Mouse (Mus musculus) myocyte (in vitro differentiated cells): ENCODE results near the gene Hspb7. TPM values are rescaled to one million over a fixed set of nuclear protein-coding genes. Genes with fewer than 3 reads are reported as not detected.

ENCODE experiments used
- H3K27me3 ChIP-seq: one replicate; pipeline ENCODE4 v1.6.1; 2011; ENCODE audit not compliant: control insufficient read depth, insufficient read depth, insufficient read length
- H3K36me3 ChIP-seq: one replicate; pipeline ENCODE4 v1.6.1; 2011; ENCODE audit not compliant: control insufficient read depth, insufficient read depth
- H3K4me2 ChIP-seq: one replicate; pipeline ENCODE4 v1.6.1; 2011; ENCODE audit warnings: low read depth, control low read depth
- H3K4me3 ChIP-seq: one replicate; pipeline ENCODE4 v1.5.1; 2011; ENCODE audit warnings: mild to moderate bottlenecking, control low read depth, moderate library complexity
- H3K79me2 ChIP-seq: one replicate; pipeline ENCODE4 v1.6.1; 2011; ENCODE audit not compliant: control insufficient read depth, insufficient read depth
- H3ac ChIP-seq: one replicate; pipeline ENCODE4 v1.6.1; 2011; ENCODE audit not compliant: control insufficient read depth, insufficient read length
- CEBPB ChIP-seq: IDR thresholded peaks from 2 replicates; pipeline ENCODE4 v1.6.1; 2011; ENCODE audit warnings: mild to moderate bottlenecking, moderate library complexity; ENCODE audit not compliant: poor library complexity, insufficient read depth, severe bottlenecking
- E2F4 ChIP-seq: IDR thresholded peaks from one replicate; pipeline ENCODE4 v1.6.1; 2011; ENCODE audit warnings: mild to moderate bottlenecking, control low read depth, moderate library complexity; ENCODE audit not compliant: insufficient read depth
- MAX ChIP-seq: IDR thresholded peaks from one replicate; pipeline ENCODE4 v1.6.1; 2011; ENCODE audit warnings: low read depth, mild to moderate bottlenecking, control low read depth
- MYOD1 ChIP-seq, 3 experiments: IDR thresholded peaks; one replicate each; pipeline ENCODE4 v1.6.1; 2011; ENCODE audit warnings: control low read depth in 2 of 3, low read depth in 2 of 3, mild to moderate bottlenecking in 2 of 3, moderate library complexity in 1 of 3; ENCODE audit not compliant: insufficient read length in 2 of 3, control insufficient read depth in 1 of 3
- MYOG ChIP-seq, 3 experiments: IDR thresholded peaks; one replicate each; pipeline ENCODE4 v1.6.1; 2011; ENCODE audit warnings: control low read depth in 2 of 3, low read depth in 2 of 3, mild to moderate bottlenecking in 2 of 3; ENCODE audit not compliant: insufficient read length in 2 of 3, control insufficient read depth in 1 of 3, insufficient read depth in 1 of 3
- POLR2A ChIP-seq: IDR thresholded peaks from one replicate; pipeline ENCODE4 v1.6.1; 2011; ENCODE audit warnings: low read depth, mild to moderate bottlenecking, control low read depth, moderate library complexity; ENCODE audit not compliant: insufficient read length
- POLR2AphosphoS2 ChIP-seq: IDR thresholded peaks from one replicate; pipeline ENCODE4 v1.6.1; 2011; ENCODE audit warnings: low read depth, control low read depth; ENCODE audit not compliant: insufficient read length
- REST ChIP-seq: IDR thresholded peaks from one replicate; pipeline ENCODE4 v1.6.1; 2011; ENCODE audit warnings: mild to moderate bottlenecking, control low read depth, moderate library complexity; ENCODE audit not compliant: insufficient read depth, insufficient read length
- SRF ChIP-seq: IDR thresholded peaks from one replicate; pipeline ENCODE4 v1.6.1; 2011; ENCODE audit warnings: low read depth; ENCODE audit not compliant: control insufficient read depth, insufficient read length
- TCF12 ChIP-seq: IDR thresholded peaks from one replicate; pipeline ENCODE4 v1.6.1; 2011; ENCODE audit warnings: mild to moderate bottlenecking, control low read depth; ENCODE audit not compliant: poor library complexity, insufficient read depth, severe bottlenecking
- TCF3 ChIP-seq: IDR thresholded peaks from one replicate; pipeline ENCODE4 v1.6.1; 2011; ENCODE audit warnings: low read depth, control low read depth; ENCODE audit not compliant: insufficient read length
- USF1 ChIP-seq: IDR thresholded peaks from one replicate; pipeline ENCODE4 v1.6.1; 2011; ENCODE audit warnings: low read depth, mild to moderate bottlenecking, control low read depth, moderate library complexity
- polyA plus RNA-seq: library from polyadenylated mRNA; unstranded; fragments of >200 nt; fragmentation: generic; extraction: Trizol; gene quantifications from one replicate; pipeline ENCODE4 v1.2.1, GENCODE M21; 2012; ENCODE audit warnings: missing spikeins

Hspb7 gene
- 31.1 TPM for polyA plus RNA-seq

DNA sequence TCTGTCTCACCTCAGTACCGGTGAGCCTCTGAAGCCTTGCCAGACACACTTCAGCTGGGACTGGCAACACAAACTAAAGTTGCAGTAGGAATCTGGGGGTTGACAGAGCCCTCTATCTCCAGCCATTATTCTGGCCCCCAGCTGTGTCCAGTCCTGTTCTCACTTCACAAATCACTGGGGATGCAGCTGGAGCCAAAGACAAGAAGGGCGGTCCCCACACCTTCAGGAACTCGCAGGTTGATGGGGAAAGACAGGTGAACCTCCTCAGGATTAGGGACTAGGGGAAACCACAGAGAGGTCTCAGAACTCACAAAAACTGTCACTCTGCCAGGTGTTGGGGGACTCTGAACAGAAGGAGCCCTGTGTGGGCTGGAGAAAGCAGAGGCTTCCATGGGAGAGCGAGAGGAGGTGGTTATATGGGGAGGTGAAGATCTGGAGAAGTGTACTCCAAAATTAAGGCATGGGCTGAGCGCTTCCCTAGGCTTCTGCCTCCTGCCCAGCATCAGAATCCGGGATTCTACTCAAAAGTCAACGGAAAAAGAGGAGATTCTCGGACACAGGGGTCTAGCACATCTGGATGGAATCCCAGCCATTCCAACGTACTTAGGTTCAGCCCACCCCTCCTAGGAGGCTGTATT, at the start of gene Hspb7:
Hspb7 (plus strand) TSS at position 588 of the 638 bp plus-strand sequence.
- Histone ChIP-seq H3K36me3 (no peaks in the 10 kb centered on the region), H3K27me3 (no peaks in the 10 kb centered on the region), H3ac (no peak within 1 kb of the TSS), H3K4me2 (peak within 1 kb of the TSS; percentile 48), H3K79me2 (no peaks in the 10 kb centered on the region), H3K4me3 (peak within 1 kb of the TSS; percentile 8)
- no peak for TF ChIP-seq TCF12
- peak in 1 of 3 experiments; percentile 10 for TF ChIP-seq MYOD1 (IDR thresholded peaks at IDR 0.05; ENCODE audit: control insufficient read depth in 1 of 3, insufficient read length in 2 of 3, low read depth in 2 of 3)
- no peak for TF ChIP-seq TCF3
- TF ChIP-seq SRF, result no peak

DNA sequence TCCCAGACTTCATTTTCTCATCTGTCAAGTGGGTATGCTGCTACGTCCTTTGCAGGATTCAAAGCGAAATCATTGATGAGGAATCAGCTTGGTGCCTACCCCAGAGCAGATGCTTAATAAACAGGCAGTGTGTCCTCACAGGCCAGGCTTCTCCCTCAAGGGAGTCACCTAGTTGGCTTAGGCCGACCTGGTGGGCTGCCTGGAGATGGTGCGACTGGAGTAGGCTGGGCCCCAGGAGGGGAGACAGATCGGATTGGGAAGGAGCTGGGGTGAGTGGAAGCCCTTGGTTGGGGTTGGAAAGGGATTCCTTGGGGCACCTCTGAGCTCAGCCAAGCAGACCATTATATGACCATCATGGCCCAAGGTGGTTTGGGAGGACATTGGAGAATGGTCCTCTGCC, 48.2 kb upstream of the Hspb7 start:
- TF ChIP-seq REST, result no peak
- TF ChIP-seq CEBPB, result no peak
- Histone ChIP-seq H3ac (no peak overlapping the region), H3K27me3 (peaks cover 6% of the 10 kb centered on the region), H3K79me2 (no peaks in the 10 kb centered on the region), H3K4me3 (no peak overlapping the region), H3K4me2 (no peak overlapping the region), H3K36me3 (no peaks in the 10 kb centered on the region)

DNA sequence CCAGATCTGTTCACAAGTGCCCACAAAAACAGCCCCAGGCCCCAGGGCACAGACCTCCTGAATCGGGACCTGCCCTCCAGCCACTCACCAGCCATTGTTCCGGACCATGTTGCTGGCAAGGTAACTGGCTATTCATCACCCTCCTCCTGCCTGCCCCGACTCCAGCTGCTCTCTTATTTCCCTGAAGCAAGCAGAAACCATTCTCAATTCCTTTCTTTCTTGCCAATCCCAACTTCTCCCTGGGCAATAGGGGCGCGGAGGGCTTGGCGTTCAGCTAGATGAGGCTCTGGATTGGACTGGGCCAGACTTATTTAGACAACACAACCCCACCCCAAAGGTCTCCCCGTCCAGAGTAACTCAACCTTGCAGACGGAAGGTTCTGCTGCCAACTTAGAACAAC, 40.9 kb upstream of the Hspb7 start:
- H3K36me3 ChIP-seq, result no peaks in the 10 kb centered on the region
- H3K4me2 ChIP-seq, result no peak overlapping the region
- no peak overlapping the region for H3ac ChIP-seq
- H3K79me2 ChIP-seq, result no peaks in the 10 kb centered on the region
- H3K27me3 ChIP-seq, result peaks cover 6% of the 10 kb centered on the region
- TF ChIP-seq TCF3 (no peak), USF1 (no peak), SRF (no peak), E2F4 (no peak), POLR2AphosphoS2 (no peak), REST (no peak), POLR2A (no peak), TCF12 (no peak), MYOG (IDR thresholded peaks at IDR 0.05; ENCODE audit: control insufficient read depth in 1 of 3, insufficient read depth in 1 of 3, insufficient read length in 2 of 3, low read depth in 2 of 3) (no peak), CEBPB (no peak), MAX (no peak), MYOD1 (IDR thresholded peaks at IDR 0.05; ENCODE audit: control insufficient read depth in 1 of 3, insufficient read length in 2 of 3, low read depth in 2 of 3) (no peak)
- no peak overlapping the region for H3K4me3 ChIP-seq

DNA sequence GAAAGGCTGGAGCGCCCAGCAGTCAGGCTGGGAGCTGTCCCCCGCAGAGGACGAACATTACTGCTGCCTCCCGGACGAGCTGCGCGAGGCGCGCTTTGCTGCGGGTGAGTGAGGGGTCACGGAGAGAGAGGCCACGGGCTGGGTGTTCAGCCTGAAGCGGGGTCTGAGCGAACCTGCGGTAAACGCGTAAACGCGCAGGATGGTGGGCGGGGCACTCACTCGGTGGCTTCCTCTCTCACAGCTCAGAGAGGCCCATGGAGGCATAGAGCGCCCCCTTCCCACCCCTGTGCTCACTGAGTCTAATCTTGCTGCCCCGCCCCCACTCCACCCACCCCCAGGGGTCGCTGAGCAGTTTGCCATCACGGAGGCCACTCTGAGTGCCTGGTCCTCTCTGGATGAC, 38.2 kb upstream of the Hspb7 start:
- no peaks in the 10 kb centered on the region for H3K79me2 ChIP-seq
- H3ac ChIP-seq, result no peak overlapping the region
- H3K27me3 ChIP-seq, result peaks cover 6% of the 10 kb centered on the region
- H3K4me2 ChIP-seq, result no peak overlapping the region
- TF ChIP-seq MYOD1 (IDR thresholded peaks at IDR 0.05; ENCODE audit: control insufficient read depth in 1 of 3, insufficient read length in 2 of 3, low read depth in 2 of 3) (no peak), MYOG (IDR thresholded peaks at IDR 0.05; ENCODE audit: control insufficient read depth in 1 of 3, insufficient read depth in 1 of 3, insufficient read length in 2 of 3, low read depth in 2 of 3) (no peak), MAX (no peak), SRF (no peak), USF1 (no peak), POLR2A (no peak), CEBPB (no peak), REST (no peak), TCF12 (no peak), TCF3 (no peak), POLR2AphosphoS2 (no peak), E2F4 (no peak)
- H3K4me3 ChIP-seq, result no peak overlapping the region
- no peaks in the 10 kb centered on the region for H3K36me3 ChIP-seq

DNA sequence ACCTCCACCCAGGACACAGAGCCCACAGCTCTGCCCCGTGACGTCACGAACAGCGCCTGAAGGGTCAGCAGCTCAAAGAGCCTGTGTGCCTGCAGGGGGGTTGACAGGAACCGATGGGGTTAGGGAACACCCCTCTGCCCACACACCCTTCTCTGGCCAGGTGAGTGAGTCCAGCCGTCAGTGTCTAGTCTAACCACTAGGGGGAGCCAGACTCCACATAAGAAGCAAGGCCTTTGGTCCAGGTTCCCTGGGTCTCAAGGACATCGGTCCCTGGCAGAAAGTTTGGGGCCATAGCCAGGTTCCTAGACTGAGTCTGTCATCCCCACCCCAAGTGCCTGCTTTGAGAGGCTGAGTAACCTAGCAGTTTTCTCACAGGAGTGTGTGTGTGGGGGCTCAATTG, 35.3 kb upstream of the Hspb7 start:
- H3K4me2 ChIP-seq, result no peak overlapping the region

More for the DNA sequence above, 35.3 kb upstream of the Hspb7 start:
- no peak overlapping the region for H3ac ChIP-seq
- no peaks in the 10 kb centered on the region for H3K79me2 ChIP-seq
- H3K27me3 ChIP-seq, result peaks cover 6% of the 10 kb centered on the region
- H3K36me3 ChIP-seq, result no peaks in the 10 kb centered on the region
- no peak for TF ChIP-seq TCF12
- no peak for TF ChIP-seq POLR2A
- TF ChIP-seq USF1, result no peak
- TF ChIP-seq POLR2AphosphoS2, result no peak
- TF ChIP-seq SRF, result no peak
- no peak for TF ChIP-seq E2F4
- TF ChIP-seq MAX, result no peak
- TF ChIP-seq MYOD1 (IDR thresholded peaks at IDR 0.05; ENCODE audit: control insufficient read depth in 1 of 3, insufficient read length in 2 of 3, low read depth in 2 of 3), result no peak
- no peak for TF ChIP-seq TCF3
- no peak for TF ChIP-seq CEBPB
- no peak for TF ChIP-seq REST
- TF ChIP-seq MYOG (IDR thresholded peaks at IDR 0.05; ENCODE audit: control insufficient read depth in 1 of 3, insufficient read depth in 1 of 3, insufficient read length in 2 of 3, low read depth in 2 of 3), result no peak
- H3K4me3 ChIP-seq, result no peak overlapping the region
